Mouse (Mus musculus) ES-Bruce4 (cell line): ENCODE measurements around the gene Tenm4.

Experiments used
- CTCF ChIP-seq: IDR thresholded peaks from one replicate; pipeline ENCODE4 v1.8.1; 2011; ENCODE audit warnings: low read depth, low read length
- EP300 ChIP-seq: IDR thresholded peaks from 2 replicates; pipeline ENCODE4 v1.6.1; 2011; ENCODE audit warnings: low read depth, low read length; ENCODE audit not compliant: insufficient read depth
- POLR2A ChIP-seq: IDR thresholded peaks from one replicate; pipeline ENCODE4 v1.8.1; 2011; ENCODE audit warnings: low read length; ENCODE audit not compliant: insufficient read depth

DNA sequence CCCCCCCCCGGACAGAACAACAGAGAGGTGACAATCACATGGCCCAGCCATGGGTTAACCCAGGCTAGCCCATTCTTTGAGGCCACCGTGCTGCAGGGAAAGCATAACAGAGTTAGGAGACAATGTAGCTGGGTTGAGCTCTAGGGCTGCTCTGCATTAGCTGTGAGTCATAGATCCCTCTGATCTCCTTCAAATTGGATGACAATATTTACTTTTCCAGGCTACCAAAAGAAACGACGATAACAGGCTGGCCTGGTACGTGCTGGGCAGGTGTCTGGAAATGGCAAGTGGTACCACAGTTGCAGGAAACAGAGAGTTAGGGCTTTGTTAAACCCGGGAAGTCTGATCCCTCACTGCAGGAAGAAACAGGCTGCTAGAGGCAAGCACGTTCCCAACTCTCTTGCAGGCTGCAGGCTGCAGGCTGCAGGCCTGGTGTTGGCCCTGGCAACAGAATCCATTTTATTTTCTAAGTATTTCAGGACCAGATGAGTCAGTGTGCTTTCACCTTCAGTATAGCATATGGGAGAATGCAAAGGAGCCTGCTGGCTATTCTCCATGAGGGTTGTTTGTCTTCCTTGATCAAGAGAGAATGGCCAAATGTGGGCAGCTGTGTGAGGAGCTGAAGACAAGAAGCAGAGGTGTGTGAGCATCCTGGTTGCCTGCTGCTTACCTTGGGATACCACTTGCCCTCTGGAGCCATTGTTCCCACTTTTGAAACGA, 353.6 kb downstream of the Tenm4 start:
- TF ChIP-seq POLR2A (no peak), CTCF (no peak), EP300 (no peak)
